ENCODE assay signal across 10 mouse cellular contexts in the genomic region with DNA sequence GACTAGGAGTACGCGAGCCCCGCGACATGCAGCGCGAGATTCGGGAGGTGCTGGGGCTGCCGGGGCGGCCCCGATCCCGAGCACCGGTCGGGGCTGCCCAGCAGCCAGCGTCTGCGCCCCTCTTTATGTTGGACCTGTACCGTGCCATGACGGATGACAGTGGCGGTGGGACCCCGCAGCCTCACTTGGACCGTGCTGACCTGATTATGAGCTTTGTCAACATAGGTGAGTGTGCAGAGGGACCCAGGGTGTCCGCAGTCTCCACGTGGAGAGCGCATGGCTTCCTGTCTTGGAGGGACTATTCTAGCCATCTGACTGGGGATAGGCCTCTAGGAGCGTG. TPM values are rescaled to one million over a fixed set of nuclear protein-coding genes. Genes with fewer than 3 reads are reported as not detected.
A peak's percentile ranks its signal among the peaks of the same experiment; 100 is the strongest.
DNase-seq lines count a peak whose midpoint lies in the region; ATAC-seq and TF ChIP-seq lines count a peak whose summit lies in the region.
"Had no signal": no experiment of that assay in that cellular context is flagged by ENCODE, and none has a peak within 500 bp of the region (broad histone marks: within the 10 kb centered on the region; RNA-seq: fewer than 3 reads in every experiment).

No protein-coding gene starts in this region.

- peaks cover 5% of the 10 kb centered on the region; the same call in 1 of the 2 replicates for H3K4me1 ChIP-seq in heart, embryonic 11.5 days (ENCODE audit: control insufficient read depth, insufficient read depth, low read length)
- no peaks in the 10 kb centered on the region for H3K4me1 ChIP-seq in heart, adult 2 months (ENCODE audit: control insufficient read depth, insufficient read depth, low read length)
- H3K4me1 ChIP-seq in hindbrain, embryonic 12.5 days, result peaks cover 10% of the 10 kb centered on the region
- H3K4me1 ChIP-seq in liver, postnatal 0 days (ENCODE audit: insufficient read depth), result peaks cover 9% of the 10 kb centered on the region; the same call in 1 of the 2 replicates

- H3K36me3 ChIP-seq in heart, embryonic 11.5 days (ENCODE audit: control insufficient read depth, insufficient read depth, low read length), result no peaks in the 10 kb centered on the region; the same call in 1 of the 2 replicates
- H3K36me3 ChIP-seq in heart, adult 2 months (ENCODE audit: control insufficient read depth, insufficient read depth, low read length), result no peaks in the 10 kb centered on the region
- no peaks in the 10 kb centered on the region for H3K36me3 ChIP-seq in hindbrain, embryonic 12.5 days
- H3K36me3 ChIP-seq in liver, postnatal 0 days (replicated peaks; ENCODE audit: insufficient read depth, low read length), result no peaks in the 10 kb centered on the region

- no peak for TF ChIP-seq EP300 in heart, adult 2 months (IDR thresholded peaks at IDR 0.05; ENCODE audit: insufficient read depth, low read depth, low read length)
- no peak for TF ChIP-seq EP300 in liver, postnatal 0 days (IDR thresholded peaks at IDR 0.05; ENCODE audit: low read depth)

- no peak for TF ChIP-seq CTCF in heart, adult 2 months (IDR thresholded peaks at IDR 0.05)
- no peak for TF ChIP-seq CTCF in liver, postnatal 0 days (IDR thresholded peaks at IDR 0.05; ENCODE audit: low read depth)

- H3K27me3 ChIP-seq in heart, embryonic 11.5 days (ENCODE audit: control insufficient read depth, insufficient read depth, low read length), result peaks cover 49% of the 10 kb centered on the region
- H3K27me3 ChIP-seq in heart, adult 2 months (ENCODE audit: control insufficient read depth, insufficient read depth, low read length), result peaks cover 14% of the 10 kb centered on the region
- peaks cover 52% of the 10 kb centered on the region for H3K27me3 ChIP-seq in hindbrain, embryonic 12.5 days
- peaks cover 22% of the 10 kb centered on the region for H3K27me3 ChIP-seq in liver, postnatal 0 days (ENCODE audit: insufficient read depth, low read length)

- no peak for DNase-seq in heart, adult 2 months
- DNase-seq in ES-CJ7 (ENCODE audit: low read depth, low spot score), result peak; percentile 29
- DNase-seq in liver, postnatal 0 days, result no peak
- DNase-seq in cerebellum, postnatal 25 days, result no peak
- DNase-seq in frontal cortex, adult 2 months (ENCODE audit: extremely low spot score in 1 of 2, low spot score in 1 of 2), result no peak
- DNase-seq in spleen, adult 18-20 months, result no peak
- DNase-seq: adrenal gland, postnatal 25 days; kidney, postnatal 25 days had no signal

- H3K79me2 ChIP-seq in heart, adult 2 months (replicated peaks; ENCODE audit: control insufficient read depth, insufficient read depth, low read length), result no peaks in the 10 kb centered on the region

- TF ChIP-seq POLR2A in heart, adult 2 months (IDR thresholded peaks at IDR 0.05; ENCODE audit: insufficient read depth, low read depth, low read length), result no peak

- no peak overlapping the region for H3K27ac ChIP-seq in heart, embryonic 11.5 days (ENCODE audit: low read depth, low read length)
- H3K27ac ChIP-seq in heart, adult 2 months, result no peak overlapping the region
- H3K27ac ChIP-seq in hindbrain, embryonic 12.5 days, result no peak overlapping the region
- no peak overlapping the region for H3K27ac ChIP-seq in liver, postnatal 0 days (ENCODE audit: low read depth)

- no peaks in the 10 kb centered on the region for H3K9me3 ChIP-seq in heart, embryonic 11.5 days (replicated peaks; ENCODE audit: control insufficient read depth, low read length)
- no peaks in the 10 kb centered on the region for H3K9me3 ChIP-seq in hindbrain, embryonic 12.5 days (replicated peaks)
- no peaks in the 10 kb centered on the region for H3K9me3 ChIP-seq in liver, postnatal 0 days (ENCODE audit: low read length)

- 15% methylated on average over 24 of the region's 24 CpGs for WGBS in heart, embryonic 11.5 days (ENCODE audit: insufficient replicate concordance)
- WGBS in heart, adult 2 months, result 26% methylated on average over 24 of the region's 24 CpGs
- 23% methylated on average over 24 of the region's 24 CpGs for WGBS in hindbrain, embryonic 12.5 days
- 28% methylated on average over 24 of the region's 24 CpGs for WGBS in liver, postnatal 0 days (ENCODE audit: insufficient replicate concordance)

- intact Hi-C loops in heart, adult 2 months (cut with DNase I), result no loop called here

- peak overlapping the region; percentile 56 for H3K4me2 ChIP-seq in heart, embryonic 11.5 days
- H3K4me2 ChIP-seq in hindbrain, embryonic 12.5 days (replicated peaks), result peak overlapping the region; percentile 48
- H3K4me2 ChIP-seq in liver, postnatal 0 days (ENCODE audit: low read depth, low read length), result peak overlapping the region; percentile 55

- H3K4me3 ChIP-seq in heart, embryonic 11.5 days (ENCODE audit: low read depth, low read length), result peak overlapping the region; percentile 36
- no peak overlapping the region for H3K4me3 ChIP-seq in heart, adult 2 months
- peak overlapping the region; percentile 26 for H3K4me3 ChIP-seq in hindbrain, embryonic 12.5 days
- H3K4me3 ChIP-seq in liver, postnatal 0 days (ENCODE audit: low read depth, low read length), result 0 out of 2 replicates have a peak overlapping the region, but pooled peaks have one; percentile 19

- no peak for ATAC-seq in heart, embryonic 11.5 days (replicated peaks; ENCODE audit: insufficient number of reproducible peaks, low FRiP score, low TSS enrichment)
- 0 out of 2 replicates have a peak, but pooled peaks have one; percentile 32 for ATAC-seq in hindbrain, embryonic 12.5 days (ENCODE audit: low FRiP score)
- peak; percentile 27 for ATAC-seq in liver, postnatal 0 days

- H3K9ac ChIP-seq in heart, embryonic 11.5 days (ENCODE audit: low read depth, low read length), result no peak overlapping the region
- no peak overlapping the region for H3K9ac ChIP-seq in heart, adult 2 months (ENCODE audit: low read depth, low read length)
- peak overlapping the region; percentile 23; the same call in 1 of the 2 replicates for H3K9ac ChIP-seq in hindbrain, embryonic 12.5 days
- no peak overlapping the region for H3K9ac ChIP-seq in liver, postnatal 0 days (replicated peaks)

RNA-seq across cellular contexts. Expression of a gene that starts 0.5 kb away (rescaled TPM):
- polyA plus RNA-seq in heart, embryonic 11.5 days (2014; fragmentation: Nextera tagmentation; extraction: Ambion mirVana), result not detected in 2 replicates
- not detected for total RNA-seq in heart, adult 2 months (2021)
- polyA plus RNA-seq in heart, adult 2 months (2012; rRNA removed), result not detected in 2 replicates
- 0.33 and 0.44 TPM in 2 replicates for polyA plus RNA-seq in hindbrain, embryonic 12.5 days (2016; fragmentation: Nextera tagmentation; extraction: Ambion mirVana)
- 0.07 and 0.09 TPM in 2 replicates for polyA plus RNA-seq in liver, postnatal 0 days (2015; fragmentation: Nextera tagmentation; extraction: Ambion mirVana)
- 0.36 TPM in 2 replicates for polyA plus RNA-seq in frontal cortex, adult 2 months (2012; rRNA removed)
- total RNA-seq: adrenal gland, postnatal 25 days had no signal

RNA-seq across cellular contexts. Expression of a gene that starts 10.6 kb away (rescaled TPM):
- polyA plus RNA-seq in heart, embryonic 11.5 days (2014; fragmentation: Nextera tagmentation; extraction: Ambion mirVana), result not detected in 2 replicates
- not detected for total RNA-seq in heart, adult 2 months (2021)
- polyA plus RNA-seq in heart, adult 2 months (2012; rRNA removed), result 0.10 and 0.12 TPM in 2 replicates
- polyA plus RNA-seq in hindbrain, embryonic 12.5 days (2016; fragmentation: Nextera tagmentation; extraction: Ambion mirVana), result 0.48 TPM in 1 of 2 replicates, not detected in the other
- polyA plus RNA-seq in liver, postnatal 0 days (2015; fragmentation: Nextera tagmentation; extraction: Ambion mirVana), result not detected in 2 replicates
- 0.15 and 0.22 TPM in 2 replicates for polyA plus RNA-seq in frontal cortex, adult 2 months (2012; rRNA removed)
- total RNA-seq: adrenal gland, postnatal 25 days had no signal

RNA-seq across cellular contexts. Expression of a gene that starts 34.3 kb away (rescaled TPM):
- polyA plus RNA-seq in heart, embryonic 11.5 days (2014; fragmentation: Nextera tagmentation; extraction: Ambion mirVana), result 63.4 and 65.1 TPM in 2 replicates
- total RNA-seq in heart, adult 2 months (2021), result 10 to 100 TPM; 23.6 to 23.8 TPM
- 14.4 and 18.7 TPM in 2 replicates for polyA plus RNA-seq in heart, adult 2 months (2012; rRNA removed)
- polyA plus RNA-seq in hindbrain, embryonic 12.5 days (2016; fragmentation: Nextera tagmentation; extraction: Ambion mirVana), result 80.3 and 83.2 TPM in 2 replicates
- polyA plus RNA-seq in liver, postnatal 0 days (2015; fragmentation: Nextera tagmentation; extraction: Ambion mirVana), result 25.4 and 26.6 TPM in 2 replicates
- polyA plus RNA-seq in frontal cortex, adult 2 months (2012; rRNA removed), result 21.9 and 22.7 TPM in 2 replicates
